Mouse (Mus musculus) ovary, postnatal 14 days (tissue): ENCODE results near the gene Kif13a.

Experiments
- DNase-seq: peaks from one replicate; pipeline ENCODE4 v3.0.0; 2022; ENCODE audit warnings: low spot score

The Kif13a gene

DNA sequence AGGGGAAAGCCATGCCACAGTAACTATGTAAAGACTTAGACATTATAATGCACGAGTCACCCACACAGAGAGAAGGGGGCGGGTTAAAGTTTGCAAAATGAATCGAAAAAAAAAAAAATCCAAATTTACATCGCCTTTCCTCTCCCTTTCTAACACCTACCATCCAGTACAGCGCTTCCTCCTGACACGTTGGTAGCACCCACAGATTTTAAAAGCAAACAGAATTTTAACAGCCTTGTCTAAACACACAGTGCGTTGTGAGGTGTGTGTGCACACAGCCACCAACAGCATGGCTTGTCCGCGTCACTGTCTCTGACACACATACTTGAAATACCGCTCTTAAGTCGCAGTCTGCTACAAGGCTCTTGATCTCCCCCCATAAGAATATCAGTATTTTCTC lies 94.3 kb downstream of the Kif13a start:
- DNase-seq, result no peak

DNA sequence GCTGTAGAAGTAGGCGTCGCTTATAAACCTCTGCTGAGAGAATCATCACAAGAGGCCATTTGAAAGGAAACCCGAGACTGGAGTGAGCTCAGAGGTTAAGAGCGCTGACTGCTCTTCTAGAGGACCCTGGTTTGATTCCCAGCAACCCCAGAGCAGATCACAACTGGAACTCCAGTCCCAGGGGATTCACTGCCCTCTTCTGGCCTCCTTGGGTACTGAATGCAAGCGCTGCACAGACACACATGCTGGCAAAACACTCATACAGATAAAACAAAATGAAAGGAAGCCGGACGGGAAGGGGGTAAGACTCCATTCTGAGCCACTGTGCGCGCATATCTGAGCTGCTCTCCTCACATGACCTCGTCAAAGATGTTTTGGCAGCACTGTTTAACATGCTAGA lies 94.9 kb downstream of the Kif13a start:
- DNase-seq, result no peak

DNA sequence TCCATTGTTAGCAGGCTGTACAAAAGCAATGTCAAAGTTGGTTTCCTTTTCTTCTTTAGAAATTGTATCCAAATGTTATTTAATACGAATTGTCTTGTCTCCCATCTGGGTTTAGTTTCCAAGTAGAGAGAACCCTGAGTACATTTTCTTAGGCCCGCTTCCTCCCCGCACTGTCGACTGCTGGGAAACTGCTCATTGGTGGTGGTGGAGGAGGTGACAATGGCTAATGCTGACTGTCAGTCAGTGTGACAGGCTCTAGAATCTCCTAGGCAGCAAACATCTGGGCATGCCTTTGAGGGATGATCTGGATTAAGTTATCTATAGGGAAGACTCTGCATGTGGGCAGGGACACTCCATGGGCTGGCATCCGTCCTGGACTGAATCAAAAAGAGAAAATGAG lies 96.1 kb downstream of the Kif13a start:
- no peak for DNase-seq

DNA sequence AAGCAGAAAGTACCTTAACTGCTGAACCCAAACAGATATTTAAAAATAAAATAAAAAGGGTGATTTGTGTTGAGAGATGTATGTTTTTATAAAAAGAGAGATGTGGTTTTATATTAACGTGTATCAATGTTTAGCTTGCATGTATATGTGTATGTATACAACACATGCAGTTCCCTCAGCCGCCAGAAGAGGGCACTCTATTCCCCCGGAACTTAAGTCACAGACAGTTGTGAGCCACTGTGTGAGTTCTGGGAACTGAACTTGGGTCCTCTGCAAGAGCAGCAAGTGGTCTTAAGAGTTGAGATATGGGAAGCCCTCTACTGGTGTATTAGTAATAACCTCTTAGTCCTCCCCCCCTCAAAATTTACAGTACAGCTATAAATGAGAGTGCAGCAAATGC lies 96.7 kb downstream of the Kif13a start:
- DNase-seq, result no peak

DNA sequence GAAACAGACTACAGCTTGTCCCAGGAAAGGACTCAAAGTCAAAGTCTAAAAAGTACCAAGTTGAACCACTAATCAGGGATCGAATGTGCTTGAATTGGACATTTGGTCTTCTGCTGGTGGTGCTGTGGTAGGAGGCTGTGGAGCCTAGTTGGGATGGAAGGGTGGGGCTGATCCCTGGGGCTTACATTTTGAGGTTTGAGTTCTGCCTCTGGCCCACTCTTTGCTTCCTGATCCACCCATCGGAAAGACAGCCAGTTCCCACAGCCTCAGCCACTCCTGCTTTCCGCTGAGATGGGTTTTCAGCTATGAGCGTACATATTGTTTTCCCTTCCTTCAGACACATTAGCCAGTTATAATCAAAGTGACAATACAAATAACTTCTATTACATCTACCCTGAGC lies 106.4 kb downstream of the Kif13a start:
- DNase-seq, result no peak

DNA sequence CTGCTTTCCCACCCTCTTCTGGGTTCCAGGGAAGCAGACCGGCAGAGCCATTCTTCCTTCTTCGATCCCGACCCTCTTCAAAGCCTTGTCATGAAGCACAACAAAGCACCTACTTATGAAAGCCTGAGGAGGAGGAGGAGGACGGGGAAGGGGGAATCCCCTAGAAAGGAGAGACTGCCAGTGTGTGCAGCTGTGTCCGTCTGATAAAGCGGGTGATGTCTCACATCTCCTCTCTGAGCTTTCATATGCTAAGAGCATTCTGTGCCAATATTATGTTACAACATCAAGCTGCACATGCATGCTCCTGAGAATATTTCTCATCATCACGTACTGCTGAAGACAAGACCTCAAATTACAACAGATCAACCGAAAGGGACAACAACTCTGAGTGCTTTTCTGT lies 107.5 kb downstream of the Kif13a start:
- DNase-seq, result no peak

DNA sequence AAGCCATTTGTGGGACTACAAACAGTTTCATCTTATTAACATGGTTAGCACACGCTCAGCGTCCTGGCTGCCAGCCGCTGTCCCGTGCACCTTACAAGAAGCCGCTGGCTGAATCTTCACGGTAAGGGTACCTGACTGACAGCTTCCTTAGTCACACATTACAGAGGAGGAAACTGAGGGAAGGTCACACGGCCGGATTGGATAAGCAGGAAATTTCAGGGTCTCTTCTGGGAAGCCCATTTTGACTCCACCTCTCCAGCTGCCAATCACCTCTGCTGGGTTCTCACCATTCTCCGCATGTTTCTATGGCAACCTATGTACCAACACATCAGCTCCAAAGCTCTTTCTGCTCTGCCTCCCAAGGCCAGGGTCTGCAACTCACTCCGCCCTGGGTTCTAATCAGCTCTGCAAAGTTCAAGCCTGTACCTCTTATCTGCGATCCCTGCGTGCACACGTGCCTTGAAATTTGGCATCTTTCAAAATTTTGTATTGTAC lies 109.9 kb downstream of the Kif13a start:
- no peak for DNase-seq

DNA sequence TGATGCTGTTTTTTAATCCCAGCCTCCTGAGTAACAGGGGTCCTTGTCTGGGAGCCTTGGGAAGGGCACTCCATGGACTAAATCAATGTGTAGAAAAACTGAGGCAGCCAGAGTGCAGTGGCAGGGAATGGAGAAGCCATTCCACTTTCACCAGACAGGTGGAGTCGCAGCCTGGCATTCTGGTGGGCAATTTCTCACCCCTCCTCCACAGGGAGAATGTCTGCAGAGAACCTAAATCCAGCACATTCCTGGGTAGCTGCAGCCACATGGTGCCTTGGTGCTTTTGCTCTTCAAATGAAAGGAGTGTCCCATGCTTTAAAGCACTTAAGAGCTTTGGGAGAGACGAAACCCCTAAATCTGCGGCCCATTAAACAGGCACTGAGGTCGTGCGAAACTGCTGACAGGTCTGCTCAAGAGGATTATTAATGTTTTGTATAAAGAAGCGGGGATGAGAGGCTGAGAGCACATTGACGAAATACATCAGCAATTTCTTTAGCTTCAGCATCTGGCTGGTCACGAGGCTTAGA lies 110.4 kb downstream of the Kif13a start:
- DNase-seq, result no peak

DNA sequence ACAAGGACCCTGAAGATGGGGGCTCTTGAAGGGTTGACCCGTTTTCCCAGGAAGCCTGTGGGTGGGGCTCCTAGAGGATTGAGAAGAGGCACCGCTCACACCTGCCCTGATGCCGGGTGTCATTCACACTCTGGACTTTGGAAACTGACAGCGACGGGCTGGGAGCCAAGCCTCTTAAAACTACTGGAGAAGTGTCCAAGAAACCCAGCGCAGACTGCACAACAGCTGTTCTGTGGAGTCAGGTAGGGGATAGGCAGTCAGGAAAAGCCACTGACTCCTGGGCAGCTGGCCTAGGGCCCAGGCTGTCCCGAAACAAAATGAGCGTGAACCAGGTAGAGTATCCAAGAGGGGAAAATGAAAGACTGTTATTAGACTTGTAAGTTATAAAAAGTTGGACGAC lies 111.3 kb downstream of the Kif13a start:
- no peak for DNase-seq

DNA sequence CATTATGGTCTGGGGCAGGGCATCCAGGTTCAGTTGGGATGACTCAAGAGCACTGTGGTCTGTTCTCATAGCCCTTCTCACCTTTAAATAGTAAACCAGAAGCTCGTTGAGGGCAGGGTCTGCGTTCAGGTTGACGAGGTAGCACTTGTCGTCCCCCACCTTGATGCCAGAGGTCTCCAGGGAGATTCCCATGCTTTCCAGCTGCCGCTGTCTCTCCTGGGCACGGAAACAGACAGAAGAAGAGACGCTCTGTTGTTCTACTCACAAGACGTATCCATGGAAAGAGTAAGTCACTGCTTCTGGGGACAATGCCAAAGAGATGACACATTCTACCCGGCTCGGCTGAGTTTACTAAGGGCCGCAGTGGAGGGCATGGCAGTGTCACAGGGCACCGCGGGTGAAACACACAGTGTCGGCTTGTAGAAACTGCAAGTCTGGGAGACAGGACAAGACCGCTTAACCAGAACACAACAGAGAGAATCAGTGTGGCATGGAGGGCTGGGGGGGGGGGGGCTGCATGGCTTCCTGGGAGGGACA lies 117.0 kb downstream of the Kif13a start:
- DNase-seq, result no peak

DNA sequence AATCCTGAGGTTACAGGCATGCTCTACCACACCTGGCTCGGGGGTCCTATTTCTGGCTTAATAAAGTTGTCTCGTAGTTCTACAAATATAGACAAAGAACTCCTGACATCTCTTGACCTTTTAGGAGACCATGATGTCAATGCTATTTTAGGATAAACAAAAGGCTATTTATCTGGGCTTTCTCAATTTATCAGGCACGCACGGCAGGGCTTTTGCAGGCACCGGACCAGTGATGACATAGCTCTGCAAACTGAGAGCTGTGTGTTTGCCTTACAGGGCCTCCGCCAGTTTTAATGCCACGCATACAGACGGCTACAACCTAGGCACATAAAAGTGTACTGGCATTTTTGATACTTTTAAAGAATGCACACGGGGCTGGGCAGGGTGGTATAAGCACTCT lies 118.0 kb downstream of the Kif13a start:
- DNase-seq, result no peak

DNA sequence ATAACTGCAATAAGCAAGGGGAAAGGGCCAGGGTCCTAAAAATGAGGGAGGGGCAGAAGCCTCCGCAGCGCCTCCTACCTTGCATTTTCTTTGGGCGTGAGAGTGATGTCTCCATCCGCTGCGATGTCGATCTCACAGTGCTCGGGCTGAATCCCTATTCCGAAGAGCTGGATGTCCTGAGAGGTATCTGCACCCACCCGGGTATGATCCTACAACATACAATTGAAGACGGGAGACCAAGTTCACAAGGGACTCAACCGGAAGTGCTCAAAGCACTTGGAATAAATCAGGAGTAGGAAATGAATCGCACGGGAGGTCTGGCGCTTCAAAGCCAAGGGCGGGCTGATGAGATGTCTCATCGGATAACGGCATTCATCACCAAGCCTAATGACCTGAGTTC lies 119.1 kb downstream of the Kif13a start:
- no peak for DNase-seq

DNA sequence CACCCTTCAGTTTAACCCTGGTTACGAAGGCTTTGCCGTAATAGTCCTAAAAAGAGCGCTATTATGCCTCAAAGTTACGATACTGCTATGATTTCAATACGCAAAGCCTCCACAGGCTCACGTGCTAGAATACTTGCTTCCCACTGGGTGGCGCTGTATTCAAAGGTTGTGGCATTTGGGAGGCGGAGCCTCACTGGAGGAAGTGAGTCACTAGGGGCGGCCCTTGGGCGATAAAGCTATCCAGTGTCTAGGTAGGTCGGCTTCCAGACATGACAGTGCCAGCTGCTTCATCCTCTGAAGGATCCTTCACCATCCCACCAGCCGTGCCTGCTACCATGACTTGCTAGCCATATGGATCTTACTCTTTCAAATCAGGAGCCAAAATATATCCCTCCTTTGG lies 119.6 kb downstream of the Kif13a start:
- peak; percentile 9 for DNase-seq

DNA sequence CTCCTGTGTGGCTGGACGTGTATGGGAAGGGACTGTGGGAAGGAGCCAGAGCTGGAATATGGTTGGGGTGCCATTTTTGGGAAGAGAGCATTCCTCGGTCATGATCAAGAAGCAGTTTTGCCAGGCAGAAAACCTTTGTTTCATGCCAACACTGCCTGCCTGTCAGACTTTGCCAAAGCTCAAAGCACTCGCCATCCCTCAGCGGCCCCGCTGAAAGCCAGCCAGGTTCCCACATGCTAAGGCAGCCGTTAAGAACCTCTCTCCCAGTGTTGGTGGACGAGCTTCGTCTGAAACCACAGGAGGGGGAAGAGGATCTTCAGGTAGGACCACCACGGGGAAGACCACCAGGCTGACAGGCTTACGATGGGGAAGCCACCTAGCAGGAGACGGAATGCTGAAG lies 121.8 kb downstream of the Kif13a start:
- DNase-seq, result no peak

DNA sequence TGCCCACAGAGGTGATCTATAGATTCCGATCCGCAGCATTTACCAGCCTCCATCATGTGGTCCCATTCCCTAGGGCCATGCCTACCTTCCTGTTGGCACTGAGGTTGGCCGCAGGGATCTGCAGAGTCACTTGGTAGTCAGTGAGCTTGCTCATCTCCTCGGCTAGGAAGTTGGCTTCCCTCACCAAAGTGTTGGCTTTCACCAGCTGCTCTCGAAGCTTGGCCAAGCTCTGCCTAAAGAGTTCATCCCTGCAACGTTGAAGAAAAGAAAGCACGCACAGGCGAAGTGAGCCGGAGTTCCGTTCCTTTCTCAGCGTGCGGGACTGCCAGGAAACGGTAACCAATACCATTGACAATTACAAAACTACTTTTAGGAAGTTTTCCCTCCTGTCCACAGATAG lies 128.5 kb downstream of the Kif13a start:
- DNase-seq, result no peak

DNA sequence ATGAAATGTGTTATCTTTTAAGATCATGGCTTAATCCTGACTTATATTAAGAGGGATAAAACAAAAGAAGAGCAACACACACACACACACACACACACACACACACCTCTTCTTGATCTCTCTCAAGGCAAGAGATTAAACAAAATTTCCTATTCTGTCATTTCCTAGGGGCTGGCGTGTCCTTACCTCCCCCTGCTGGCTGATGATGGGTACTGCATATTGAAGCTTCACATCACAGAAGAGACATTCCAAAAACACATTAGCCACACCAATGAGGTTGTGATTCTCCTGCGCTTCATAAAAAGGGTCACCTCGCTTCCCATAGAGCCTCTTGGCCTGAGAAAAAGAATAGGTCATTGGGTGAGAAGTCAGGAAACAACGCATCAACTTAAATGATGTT lies 131.5 kb downstream of the Kif13a start:
- peak; percentile 33 for DNase-seq

DNA sequence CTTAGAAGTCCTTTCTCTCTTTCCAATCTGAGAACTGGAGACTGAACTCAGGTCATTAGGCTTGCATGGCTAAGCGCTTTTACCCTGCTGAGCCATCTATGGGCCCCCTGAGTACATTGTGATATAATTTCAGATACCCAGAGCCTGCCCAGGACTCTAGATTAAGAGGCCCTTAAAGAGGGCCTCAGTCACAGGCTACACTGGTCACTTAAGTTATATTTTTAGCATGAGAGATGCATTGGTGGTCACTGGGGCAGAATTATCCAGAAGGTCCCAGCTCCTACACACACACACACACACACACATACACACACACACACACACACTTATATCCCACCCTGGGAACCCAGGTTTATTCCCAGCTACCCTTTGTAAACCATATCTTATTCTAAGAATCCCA lies 133.3 kb downstream of the Kif13a start:
- no peak for DNase-seq

DNA sequence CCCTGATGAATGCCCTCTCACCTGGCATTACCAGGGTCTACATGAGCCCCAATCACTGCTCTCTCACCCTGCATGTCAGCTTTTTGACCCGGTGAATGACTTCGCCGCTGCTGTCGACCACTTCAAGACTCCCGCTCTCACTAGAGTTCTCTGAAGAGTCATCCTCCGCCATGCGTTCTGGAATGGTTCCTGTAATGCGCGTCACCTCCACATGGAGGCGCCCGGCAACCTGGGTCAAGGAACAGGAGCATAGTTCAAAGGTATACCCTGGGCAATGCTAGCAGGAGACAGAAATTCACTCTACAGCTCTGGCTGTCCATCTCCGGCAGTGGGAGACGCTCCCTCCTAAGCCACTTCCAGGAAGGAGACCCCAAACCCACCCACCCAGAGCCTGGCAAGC lies 135.8 kb downstream of the Kif13a start:
- no peak for DNase-seq

DNA sequence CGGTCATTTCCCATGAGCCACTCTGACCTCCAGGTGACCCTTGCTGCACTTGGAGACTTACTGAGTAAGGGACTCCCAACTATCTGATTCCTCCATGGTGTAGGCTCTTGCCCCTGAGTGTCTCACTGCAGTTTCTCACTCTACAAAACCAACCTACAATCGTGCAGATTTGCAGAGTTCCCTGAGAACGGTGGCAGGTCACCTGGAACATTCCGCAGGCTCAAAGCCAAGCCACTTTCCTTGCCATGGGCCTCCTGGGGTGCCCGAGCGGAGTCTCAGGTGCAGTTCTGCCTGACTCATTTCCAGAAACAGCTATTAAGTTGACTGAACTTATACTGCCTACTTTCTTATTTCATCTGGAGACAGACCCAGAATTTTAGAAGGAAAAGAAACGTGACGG lies 141.2 kb downstream of the Kif13a start:
- DNase-seq, result peak; percentile 31

DNA sequence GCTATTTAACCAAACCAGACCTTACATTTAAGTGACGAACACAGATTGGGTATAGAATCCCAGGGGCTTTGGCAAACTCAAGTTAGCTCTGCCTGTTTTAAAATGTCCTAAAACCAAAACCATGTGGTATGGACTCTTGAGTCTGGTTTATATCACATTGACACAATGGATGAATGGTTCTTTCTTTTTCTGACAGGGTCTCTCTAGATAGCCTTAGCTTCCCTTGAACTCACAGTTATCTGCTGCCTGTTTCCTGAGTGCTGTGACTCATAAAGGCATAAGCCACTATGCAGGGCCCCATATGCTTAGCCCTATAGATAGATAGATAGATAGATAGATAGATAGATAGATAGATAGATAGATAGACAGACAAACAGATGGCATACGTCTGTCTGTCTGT lies 142.8 kb downstream of the Kif13a start:
- DNase-seq, result no peak

DNA sequence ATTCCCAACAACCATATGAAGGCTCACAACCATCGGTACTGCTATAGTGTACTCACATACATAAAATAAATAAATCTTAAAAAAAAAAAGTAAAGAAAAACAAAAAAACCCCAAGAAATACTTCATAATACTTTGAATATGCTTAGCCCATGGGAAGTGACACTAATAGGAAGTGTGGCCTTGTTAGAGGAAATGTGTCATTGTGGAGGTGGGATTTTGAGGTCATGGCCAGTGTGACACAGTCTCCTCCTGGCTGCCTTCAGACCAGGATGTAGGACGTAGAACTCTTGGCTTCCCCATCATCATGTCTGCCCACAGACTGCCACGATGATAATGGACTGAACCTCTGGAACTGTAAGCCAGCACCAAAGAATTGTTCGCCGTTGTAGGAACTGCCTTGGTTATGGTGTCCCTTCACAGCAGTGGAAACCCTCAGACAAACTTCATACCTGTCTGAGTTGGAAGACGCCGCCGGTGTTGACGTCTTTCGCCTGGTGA lies 143.6 kb downstream of the Kif13a start:
- no peak for DNase-seq

DNA sequence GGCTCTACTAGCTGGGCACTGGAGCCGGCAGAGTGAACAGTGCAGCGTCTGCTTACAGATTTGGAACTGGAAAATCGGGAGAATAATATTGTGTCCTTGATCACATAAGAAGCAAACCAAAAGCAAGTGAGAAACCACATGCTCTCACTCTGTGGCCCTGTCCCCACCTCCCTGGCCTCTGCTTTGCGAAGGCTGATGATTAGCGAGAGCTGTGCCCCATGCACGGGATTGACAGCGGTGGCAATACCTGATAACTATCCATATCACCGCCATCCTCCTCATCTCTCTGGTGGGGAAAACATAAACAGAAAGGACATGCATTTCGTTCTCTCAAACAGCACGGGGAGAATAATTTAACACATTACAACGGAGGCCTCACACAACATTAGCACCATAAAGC lies 149.3 kb downstream of the Kif13a start:
- no peak for DNase-seq

DNA sequence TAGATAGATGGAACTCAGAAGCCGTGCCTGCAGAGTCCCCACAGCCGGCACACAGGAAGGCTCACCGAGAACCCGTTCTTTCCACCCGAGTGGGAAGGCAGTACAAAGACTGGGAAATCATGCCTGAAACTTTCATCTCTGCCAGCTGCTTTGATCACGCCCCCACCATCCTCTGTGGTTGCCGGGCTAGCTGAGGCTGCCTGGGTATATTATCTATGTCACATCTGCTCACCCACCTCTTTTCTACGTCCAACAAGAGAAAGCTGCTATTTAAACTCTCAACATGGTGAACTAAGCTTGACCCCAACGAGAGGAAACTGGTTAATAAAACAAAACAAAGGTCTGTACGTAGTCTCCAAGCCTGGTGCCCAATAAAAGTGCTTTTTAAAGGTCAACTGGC lies 149.8 kb downstream of the Kif13a start:
- no peak for DNase-seq

DNA sequence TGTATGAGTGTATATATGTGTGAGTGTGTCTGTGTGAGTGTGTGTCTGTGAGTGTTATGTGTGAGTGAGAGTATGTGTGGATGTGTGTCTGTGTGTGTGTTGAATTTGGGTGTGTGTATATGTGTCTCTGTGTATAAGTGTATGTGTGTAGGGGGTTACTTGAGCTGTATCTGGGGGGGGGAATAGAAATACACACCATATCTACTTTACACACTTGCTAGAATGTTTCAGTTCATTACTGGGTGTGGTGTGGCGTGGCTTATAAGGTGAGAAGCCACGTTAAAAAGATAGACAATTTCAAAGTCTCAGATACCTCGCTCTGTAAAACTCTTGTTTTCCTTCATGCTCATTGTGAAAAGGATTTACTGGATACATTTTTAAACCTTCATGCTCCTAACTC lies 152.2 kb downstream of the Kif13a start:
- DNase-seq, result no peak
